Mouse (Mus musculus) hindbrain, embryonic 16.5 days (tissue): ENCODE data around the gene Actr1a. TPM values are rescaled to one million over a fixed set of nuclear protein-coding genes. Genes with fewer than 3 reads are reported as not detected.

ENCODE experiments used
- microRNA counts: library from miRNA; unstranded; fragments of <30 nt; microRNA quantifications from one replicate; lab custom pipeline; 2016
- microRNA-seq: library from miRNA; unstranded; fragments of <30 nt; microRNA quantifications from one replicate; pipeline ENCODE4, GENCODE M21; 2017
- polyA plus RNA-seq: library from polyadenylated mRNA; unstranded; fragments of >200 nt; fragmentation: Nextera tagmentation; extraction: Ambion mirVana; gene quantifications from 2 replicates; pipeline ENCODE4 v1.2.1, GENCODE M21; 2015

Actr1a gene
- polyA plus RNA-seq, 1 experiment from 2014 or later: 351 TPM

MicroRNAs encoded within 50 kb of the gene (microRNA counts, 519-probe panel; counts per million panel counts)
- 2,287 counts per million, percentile 52 among the panel's probes with 10 or more counts for microRNA mmu-miR-146b (lab: Ali Mortazavi, UCI)

Small RNA genes lying within 50 kb of the gene (microRNA-seq; reads per million reads assigned to microRNA genes)
- gene Mir146b: 3.1 reads per million, percentile 8 among the genes with 10 or more reads in this experiment

Other genes starting within 250 kb of the Actr1a start
- 0.20 and 0.81 TPM in 2 replicates for gene Pitx3, start 247.4 kb downstream of the Actr1a start, polyA plus RNA-seq
- gene Gbf1, start 243.2 kb downstream of the Actr1a start, polyA plus RNA-seq: 60.3 and 71.0 TPM in 2 replicates
- 2.4 and 3.3 TPM in 2 replicates for gene Nfkb2, start 91.4 kb downstream of the Actr1a start, polyA plus RNA-seq
- 99.1 and 112 TPM in 2 replicates for gene Psd, start 68.6 kb downstream of the Actr1a start, polyA plus RNA-seq
- 49.4 and 55.6 TPM in 2 replicates for gene Fbxl15, start 67.6 kb downstream of the Actr1a start, polyA plus RNA-seq
- gene Cuedc2, start 57.0 kb downstream of the Actr1a start, polyA plus RNA-seq: 343 and 362 TPM in 2 replicates
- 13.0 and 13.4 TPM in 2 replicates for gene Mfsd13a, start 54.6 kb downstream of the Actr1a start, polyA plus RNA-seq
- gene 2310034G01Rik, start 45.4 kb downstream of the Actr1a start, polyA plus RNA-seq: 2.4 TPM in 2 replicates
- gene Sufu, start 1.1 kb upstream of the Actr1a start, polyA plus RNA-seq: 19.8 and 24.2 TPM in 2 replicates
- gene Trim8, start 106.0 kb upstream of the Actr1a start, polyA plus RNA-seq: 23.4 and 27.6 TPM in 2 replicates
- 211 and 247 TPM in 2 replicates for gene Arl3, start 177.4 kb upstream of the Actr1a start, polyA plus RNA-seq
- 9.9 and 10.5 TPM in 2 replicates for gene Sfxn2, start 177.6 kb upstream of the Actr1a start, polyA plus RNA-seq
- gene Wbp1l, start 203.3 kb upstream of the Actr1a start, polyA plus RNA-seq: 32.0 and 40.0 TPM in 2 replicates